Mouse (Mus musculus) lung, embryonic 16.5 days (tissue): ENCODE data around the gene 2210011C24Rik. TPM values are rescaled to one million over a fixed set of nuclear protein-coding genes. Genes with fewer than 3 reads are reported as not detected.

Experiments
- ATAC-seq: fragments of 200-750 bp; cut with Nextera tagmentation; 2 replicates; pipeline ENCODE4 v1.8.0; 2017; ENCODE audit warnings: low read depth, mild to moderate bottlenecking, moderate library complexity
- H3K27ac ChIP-seq: fragments of 300-500 bp; sonication (generic); 2 replicates; pipeline ENCODE4 v1.5.1; 2014; ENCODE audit warnings: mild to moderate bottlenecking, control low read depth, low read length
- H3K27me3 ChIP-seq: fragments of 300-500 bp; sonication (generic); 2 replicates; pipeline ENCODE4 v1.6.1; 2014; ENCODE audit warnings: low read depth, low read length, mixed read lengths; ENCODE audit not compliant: control insufficient read depth, insufficient read depth
- H3K36me3 ChIP-seq: fragments of 300-500 bp; sonication (generic); 2 replicates; pipeline ENCODE4 v1.6.1; 2014; ENCODE audit warnings: low read length; ENCODE audit not compliant: control insufficient read depth, insufficient read depth
- H3K4me1 ChIP-seq: fragments of 300-500 bp; sonication (generic); replicated peaks from 2 replicates; pipeline ENCODE4 v1.6.1; 2014; ENCODE audit warnings: low read length, mixed read lengths; ENCODE audit not compliant: control insufficient read depth, insufficient read depth
- H3K4me2 ChIP-seq: fragments of 300-500 bp; sonication (generic); 2 replicates; pipeline ENCODE4 v1.6.1; 2014; ENCODE audit warnings: low read depth, low read length, control low read depth
- H3K4me3 ChIP-seq: fragments of 300-500 bp; sonication (generic); 2 replicates; pipeline ENCODE4 v1.5.1; 2014; ENCODE audit warnings: mild to moderate bottlenecking, low read length, control low read depth
- H3K9ac ChIP-seq: fragments of 300-500 bp; sonication (generic); 2 replicates; pipeline ENCODE4 v1.6.1; 2014; ENCODE audit warnings: low read length, control low read depth
- H3K9me3 ChIP-seq: fragments of 300-500 bp; sonication (generic); 2 replicates; pipeline ENCODE4 v1.6.1; 2016; ENCODE audit warnings: low read length; ENCODE audit not compliant: control insufficient read depth
- WGBS: fragments of 180-500 bp; shearing (Covaris S2); extraction: QIAGEN DNeasy Blood & Tissue Kit; methylation state at CpG from one replicate; pipeline ENCODE4 v1.1.7; 2014; 5-methylcytosine and 5-hydroxymethylcytosine counted together
- polyA plus RNA-seq: library from polyadenylated mRNA; unstranded; fragments of >200 nt; fragmentation: Nextera tagmentation; extraction: Ambion mirVana; gene quantifications from 2 replicates; pipeline ENCODE4 v1.2.1, GENCODE M21; 2015

Gene 2210011C24Rik
- polyA plus RNA-seq, 1 experiment from 2014 or later, result 4.4 TPM

DNA sequence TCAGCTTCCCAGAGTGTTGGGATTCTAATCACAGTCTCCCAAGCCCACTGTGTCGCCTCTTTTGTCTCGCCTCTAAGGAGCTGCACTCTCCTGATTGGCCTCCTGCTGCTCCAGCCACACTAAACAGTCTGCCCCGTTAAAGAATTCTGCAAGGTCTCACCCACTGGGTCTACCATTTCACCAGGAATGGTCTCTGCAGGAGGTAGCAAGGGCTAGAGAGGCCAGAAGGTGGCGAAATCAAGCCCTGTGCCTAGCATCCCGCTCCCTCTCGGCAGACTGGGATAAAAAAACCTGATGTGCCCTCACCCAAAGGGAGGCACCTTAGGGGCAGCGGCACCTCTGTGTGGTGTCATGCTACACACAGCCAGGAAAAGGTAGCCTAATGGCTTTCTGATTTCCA is 32.1 kb upstream of the 2210011C24Rik start:
- Histone ChIP-seq H3K4me3 (no peak overlapping the region), H3K27me3 (peaks cover 39% of the 10 kb centered on the region), H3K9me3 (no peaks in the 10 kb centered on the region), H3K4me1 (peaks cover 6% of the 10 kb centered on the region), H3K4me2 (no peak overlapping the region), H3K9ac (no peak overlapping the region), H3K27ac (no peak overlapping the region), H3K36me3 (no peaks in the 10 kb centered on the region)
- 11% methylated on average over 7 of the region's 7 CpGs for WGBS
- no peak for ATAC-seq

DNA sequence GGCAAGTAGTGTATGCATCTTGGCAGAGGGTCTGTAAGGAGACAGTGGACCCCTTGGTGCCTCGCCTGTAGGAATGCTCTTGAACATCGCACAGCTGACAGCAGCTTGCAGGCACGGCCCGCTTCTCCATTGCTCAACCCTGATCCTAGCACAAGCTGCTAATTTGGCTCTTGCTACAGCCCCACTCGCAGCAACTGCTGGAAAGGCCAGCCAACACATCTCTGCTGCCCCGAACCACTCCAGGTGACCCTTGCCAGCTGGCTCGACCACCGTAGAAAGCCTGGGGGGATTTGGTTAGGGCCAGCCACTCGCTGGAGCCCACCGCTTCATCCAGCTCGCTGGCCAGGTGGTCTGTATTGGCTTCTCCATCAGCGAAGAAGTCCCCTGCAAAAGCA is 31.0 kb upstream of the 2210011C24Rik start:
- Histone ChIP-seq H3K4me2 (peak overlapping the region; percentile 83), H3K4me1 (peaks cover 6% of the 10 kb centered on the region), H3K9ac (no peak overlapping the region), H3K36me3 (no peaks in the 10 kb centered on the region), H3K27me3 (peaks cover 39% of the 10 kb centered on the region), H3K4me3 (peak overlapping the region; percentile 48; the same call in 1 of the 2 replicates), H3K9me3 (no peaks in the 10 kb centered on the region), H3K27ac (no peak overlapping the region)
- peak; percentile 63 for ATAC-seq
- 30% methylated on average over 12 of the region's 12 CpGs for WGBS

DNA sequence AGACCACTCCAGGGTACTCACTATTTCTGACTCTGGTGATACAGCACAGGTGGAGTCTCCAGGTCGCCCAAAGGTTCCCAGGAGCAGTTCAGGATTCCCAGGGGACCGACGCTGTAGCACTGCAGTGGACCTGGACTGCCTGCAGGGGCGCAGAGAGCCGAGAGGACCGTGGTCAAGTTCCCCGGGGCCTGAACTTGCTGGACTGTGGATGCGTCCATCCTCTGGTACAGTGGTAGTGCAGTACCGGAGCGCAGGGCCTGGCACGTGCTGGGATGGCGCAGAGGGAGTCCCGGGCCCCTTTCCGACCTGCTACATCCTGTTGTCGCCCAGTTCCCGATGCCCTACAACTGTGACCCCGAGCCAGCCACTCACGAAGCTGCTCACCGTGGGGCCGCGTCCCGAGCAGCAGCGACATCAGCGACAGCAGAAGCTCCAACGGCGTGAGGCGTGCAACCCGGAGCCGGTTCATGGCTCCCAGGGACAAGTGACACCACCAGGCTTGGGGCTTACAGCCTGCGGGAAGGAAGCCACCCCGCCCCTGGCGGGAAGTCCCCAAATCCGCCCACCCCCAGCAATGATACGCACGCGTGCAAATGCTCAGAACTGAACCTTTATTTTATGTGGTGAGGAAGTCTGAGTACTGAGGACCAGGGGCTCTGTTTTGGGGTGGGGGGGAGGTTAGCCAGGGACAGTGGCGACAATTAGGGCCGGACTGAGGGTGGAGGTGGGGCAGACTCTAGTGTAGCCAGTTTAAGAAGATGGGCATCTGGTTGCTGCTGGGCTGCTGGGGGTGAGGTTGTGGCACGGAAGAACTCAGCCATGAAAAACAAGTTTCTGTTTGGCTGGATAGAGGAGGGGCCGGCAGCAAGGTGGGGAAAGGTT is 30.3 kb upstream of the 2210011C24Rik start, which contains the start of gene Il27ra:
Gene Il27ra, minus strand, starts transcription at position 524 of the 882 bp plus-strand sequence.
- 3% methylated on average over 40 of the region's 40 CpGs for WGBS
- peaks cover 6% of the 10 kb centered on the region for H3K4me1 ChIP-seq
- H3K9ac ChIP-seq, result peak within 1 kb of the TSS; percentile 61
- H3K27me3 ChIP-seq, result peaks cover 39% of the 10 kb centered on the region
- H3K9me3 ChIP-seq, result no peaks in the 10 kb centered on the region
- peak within 1 kb of the TSS; percentile 83 for H3K4me2 ChIP-seq
- ATAC-seq, result peak; percentile 74
- peak within 1 kb of the TSS; percentile 48 for H3K4me3 ChIP-seq
- no peak within 1 kb of the TSS for H3K27ac ChIP-seq
- no peaks in the 10 kb centered on the region for H3K36me3 ChIP-seq

DNA sequence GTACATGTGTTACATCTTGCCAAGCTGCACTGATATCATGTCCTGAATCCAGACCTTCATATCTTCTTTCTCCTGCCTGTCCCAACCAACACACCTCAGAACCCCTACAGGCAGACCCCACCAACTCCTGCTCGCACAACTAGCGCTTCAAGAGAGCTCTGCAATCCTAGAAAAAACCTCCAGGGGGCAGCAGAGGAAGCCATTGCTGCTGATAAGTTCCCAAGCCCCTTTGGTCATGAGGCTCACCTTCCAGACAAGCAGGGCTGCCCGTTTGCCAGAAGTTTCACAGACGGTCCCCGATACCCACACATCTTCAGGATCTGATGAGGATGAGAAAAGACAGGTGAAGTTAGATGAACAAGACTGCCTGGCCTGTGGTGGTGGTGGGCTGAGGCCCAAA is 27.1 kb upstream of the 2210011C24Rik start:
- ATAC-seq, result peak; percentile 13; the same call in 1 of the 2 replicates
- Histone ChIP-seq H3K27ac (no peak overlapping the region), H3K36me3 (no peaks in the 10 kb centered on the region), H3K9ac (no peak overlapping the region), H3K27me3 (peaks cover 21% of the 10 kb centered on the region), H3K9me3 (no peaks in the 10 kb centered on the region), H3K4me2 (no peak overlapping the region), H3K4me1 (peaks cover 6% of the 10 kb centered on the region), H3K4me3 (no peak overlapping the region)
- WGBS, result 2% methylated on average over 5 of the region's 5 CpGs

DNA sequence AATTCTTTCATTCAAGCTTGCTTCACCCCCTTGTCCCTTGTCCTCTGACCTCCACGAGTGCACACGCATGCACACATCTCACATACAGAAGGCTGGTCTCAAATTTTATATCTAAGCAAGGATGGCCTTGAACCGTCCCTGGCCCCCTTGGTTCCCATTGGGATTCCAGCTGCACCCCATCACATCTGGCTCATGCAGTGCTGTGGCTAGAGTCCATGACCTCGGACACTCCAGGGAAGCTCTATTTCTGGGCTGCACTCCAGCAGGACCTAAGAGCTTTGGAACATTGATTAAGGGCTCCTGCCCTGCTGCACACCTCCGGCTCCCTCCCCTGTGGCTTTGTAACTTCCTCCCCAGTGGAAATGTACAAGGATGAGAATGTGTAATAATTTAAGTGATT is 26.0 kb upstream of the 2210011C24Rik start:
- Histone ChIP-seq H3K9ac (no peak overlapping the region), H3K36me3 (no peaks in the 10 kb centered on the region), H3K27me3 (peaks cover 11% of the 10 kb centered on the region), H3K27ac (no peak overlapping the region), H3K4me3 (no peak overlapping the region), H3K4me2 (no peak overlapping the region), H3K4me1 (peaks cover 6% of the 10 kb centered on the region), H3K9me3 (no peaks in the 10 kb centered on the region)
- WGBS, result 66% methylated on average over 5 of the region's 5 CpGs
- ATAC-seq, result no peak

DNA sequence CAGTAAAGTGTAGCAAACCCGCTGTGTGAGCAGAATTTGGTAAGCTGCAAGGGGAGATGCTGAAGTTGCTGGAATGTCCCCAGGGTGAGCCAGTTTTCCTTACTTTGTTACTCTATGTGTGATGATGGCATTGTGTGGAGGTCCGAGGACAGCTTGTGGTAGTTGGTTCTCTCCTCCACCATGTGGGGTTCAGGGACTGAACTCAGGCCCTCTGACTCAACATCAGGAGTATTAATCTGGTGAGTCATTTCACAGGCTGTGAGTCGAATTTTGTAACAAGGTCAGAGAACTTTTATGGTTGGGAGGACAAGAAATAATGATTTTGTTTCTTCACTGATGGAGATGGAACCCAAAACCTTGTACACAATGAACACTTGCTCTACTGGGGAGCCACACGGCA is 20.8 kb upstream of the 2210011C24Rik start:
- no peak overlapping the region for H3K4me2 ChIP-seq
- H3K27ac ChIP-seq, result no peak overlapping the region
- WGBS, result 78% methylated on average over 4 of the region's 4 CpGs
- H3K4me3 ChIP-seq, result no peak overlapping the region
- H3K4me1 ChIP-seq, result no peaks in the 10 kb centered on the region
- no peaks in the 10 kb centered on the region for H3K36me3 ChIP-seq
- no peak overlapping the region for H3K9ac ChIP-seq
- no peaks in the 10 kb centered on the region for H3K27me3 ChIP-seq
- no peak for ATAC-seq
- H3K9me3 ChIP-seq, result no peaks in the 10 kb centered on the region

DNA sequence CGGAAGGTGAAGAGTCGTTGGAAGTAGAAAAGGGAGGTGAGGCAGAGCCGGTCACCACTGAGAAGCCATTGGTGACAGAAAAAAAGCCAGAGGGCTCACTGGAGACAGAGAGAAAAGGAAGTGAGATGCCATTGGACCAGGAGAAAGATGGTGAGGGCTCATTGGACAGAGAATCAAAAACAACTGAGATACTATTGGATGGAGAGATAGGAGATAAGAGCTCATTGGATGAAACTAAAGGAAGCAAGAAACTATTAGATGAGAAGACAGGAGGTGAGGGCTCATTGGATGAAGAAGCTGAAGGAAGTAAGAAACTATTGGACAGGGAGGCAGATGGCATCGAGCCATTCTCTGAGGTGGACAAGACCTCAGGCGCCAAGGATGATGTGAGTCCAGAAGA is 17.3 kb upstream of the 2210011C24Rik start:
- Histone ChIP-seq H3K9me3 (no peaks in the 10 kb centered on the region), H3K4me3 (no peak overlapping the region), H3K27ac (no peak overlapping the region), H3K4me1 (peaks cover 5% of the 10 kb centered on the region), H3K27me3 (peaks cover 15% of the 10 kb centered on the region), H3K9ac (no peak overlapping the region), H3K4me2 (no peak overlapping the region), H3K36me3 (no peaks in the 10 kb centered on the region)
- ATAC-seq, result no peak
- WGBS, result 83% methylated on average over 5 of the region's 5 CpGs

DNA sequence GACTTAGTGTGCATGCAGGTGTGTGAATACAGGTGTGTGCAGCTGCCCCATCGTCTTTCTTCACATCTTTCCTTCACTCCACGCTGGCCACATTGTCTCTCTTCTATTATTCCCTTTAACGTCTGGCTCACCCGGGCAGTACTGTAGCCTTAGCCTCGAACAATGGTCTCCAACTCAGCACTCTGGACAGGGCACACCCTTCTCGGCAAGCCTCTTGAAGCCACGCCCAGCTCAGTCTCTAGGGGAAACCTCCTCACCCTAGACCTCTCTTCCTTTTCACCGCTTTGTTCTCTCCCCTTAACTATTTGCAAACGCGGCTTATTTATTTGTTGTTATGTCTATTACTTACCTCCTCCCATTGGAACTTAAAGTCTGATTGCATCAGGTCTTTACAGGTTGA is 15.5 kb upstream of the 2210011C24Rik start:
- WGBS, result 14% methylated on average over 10 of the region's 10 CpGs
- no peak for ATAC-seq
- Histone ChIP-seq H3K9ac (no peak overlapping the region), H3K27ac (no peak overlapping the region), H3K4me1 (peaks cover 22% of the 10 kb centered on the region), H3K4me3 (no peak overlapping the region), H3K36me3 (no peaks in the 10 kb centered on the region), H3K9me3 (no peaks in the 10 kb centered on the region), H3K4me2 (no peak overlapping the region), H3K27me3 (peaks cover 15% of the 10 kb centered on the region)

DNA sequence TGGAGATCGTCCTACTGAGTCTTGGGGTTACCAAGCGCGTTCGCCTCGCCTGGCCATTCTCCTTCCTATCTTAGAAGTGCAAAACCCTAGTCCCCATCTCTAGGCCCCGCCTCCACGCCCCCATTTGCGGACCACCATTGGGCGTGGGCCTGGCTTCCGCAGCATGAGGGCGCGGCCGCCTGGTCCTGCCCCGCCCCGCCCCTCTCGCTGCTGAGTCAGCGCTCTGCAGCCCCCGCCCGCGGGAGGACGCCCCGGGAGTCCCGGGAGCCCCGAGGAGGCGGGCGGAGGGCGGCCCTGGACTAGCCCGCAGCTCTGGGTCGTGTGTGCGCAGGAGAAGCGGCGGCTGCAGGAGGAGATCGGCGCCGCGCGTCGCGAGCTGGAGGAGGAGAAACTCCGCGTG is 13.9 kb upstream of the 2210011C24Rik start:
- ATAC-seq, result peak; percentile 66
- Histone ChIP-seq H3K9ac (peak overlapping the region; percentile 58), H3K4me2 (peak overlapping the region; percentile 67), H3K27me3 (peaks cover 18% of the 10 kb centered on the region), H3K36me3 (no peaks in the 10 kb centered on the region), H3K9me3 (no peaks in the 10 kb centered on the region), H3K4me3 (peak overlapping the region; percentile 46), H3K4me1 (peaks cover 31% of the 10 kb centered on the region), H3K27ac (no peak overlapping the region)
- 2% methylated on average over 41 of the region's 41 CpGs for WGBS
